Mouse (Mus musculus): ENCODE data around the gene Nlrp14. TPM values are rescaled to one million over a fixed set of nuclear protein-coding genes. Genes with fewer than 3 reads are reported as not detected.

Nlrp14 gene
- not detected in 4 replicates for total RNA-seq (2023)

GRCm38 (mm10) chr7:107166690-107167089, at the start of gene Nlrp14:
Nlrp14 (plus strand) TSS chr7:107166990.

GRCm38 (mm10) chr7:107130983-107131382, 35.8 kb upstream of the Nlrp14 start, which contains the start of gene Olfr715:
Olfr715 (minus strand) TSS chr7:107131083.

DNA sequence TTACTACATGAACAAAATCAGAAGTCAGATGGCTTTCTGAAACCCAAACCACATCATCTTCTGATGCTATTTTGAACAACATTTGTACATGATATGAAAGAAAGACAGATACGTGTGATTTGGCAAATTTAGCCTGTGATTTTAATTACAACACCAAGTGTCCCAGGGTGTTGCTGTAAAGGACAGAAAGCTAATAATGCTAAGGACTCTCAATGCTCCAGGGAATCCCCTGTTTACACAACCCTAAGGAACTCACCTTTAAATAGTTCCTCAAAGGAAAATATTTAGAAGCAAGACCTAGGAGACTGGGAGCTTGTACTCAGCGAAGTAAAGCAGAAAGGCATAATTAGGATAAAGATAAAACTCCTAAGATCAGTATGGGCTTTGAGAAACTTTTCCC, 28.8 kb upstream of the Nlrp14 start, which contains the start of gene Olfr716:
Gene Olfr716 (plus strand): TSS at position 301 of the 400 bp plus-strand sequence.

DNA sequence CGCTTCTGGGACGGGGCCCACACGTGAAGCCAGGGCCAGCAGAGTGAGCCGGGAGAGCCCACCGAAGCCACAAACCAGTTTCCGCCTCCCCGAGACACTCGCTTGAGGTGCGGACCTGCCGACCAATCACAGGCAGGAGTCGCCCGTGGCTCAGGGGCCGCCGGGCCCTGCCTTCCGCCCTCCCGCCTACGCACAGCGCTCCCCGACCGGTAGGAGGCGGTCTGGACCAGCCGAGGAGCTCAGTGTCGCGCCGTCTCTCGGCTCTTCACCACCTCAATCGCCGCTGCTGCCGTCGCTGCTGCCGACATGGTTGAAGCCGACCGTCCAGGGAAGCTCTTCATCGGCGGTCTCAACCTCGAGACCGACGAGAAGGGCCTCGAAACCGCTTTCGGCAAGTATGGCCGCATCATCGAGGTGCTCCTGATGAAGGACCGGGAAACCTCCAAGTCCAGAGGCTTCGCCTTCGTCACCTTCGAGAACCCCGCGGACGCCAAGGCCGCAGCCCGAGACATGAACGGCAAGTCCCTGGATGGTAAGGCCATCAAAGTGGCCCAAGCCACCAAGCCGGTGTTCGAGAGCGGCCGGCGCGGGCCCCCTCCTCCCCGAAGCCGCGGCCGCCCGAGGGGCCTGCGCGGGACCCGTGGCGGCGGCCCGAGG, 42.5 kb downstream of the Nlrp14 start, which contains the start of gene Rbmxl2:
Gene Rbmxl2 (plus strand): TSS at position 242 of the 657 bp plus-strand sequence.

Other genes starting within 250 kb of the Nlrp14 start
- not detected in 4 replicates for gene Olfr709-ps1, start 234.8 kb upstream of the Nlrp14 start, total RNA-seq (2023)
- not detected in 4 replicates for gene Olfr710, start 218.7 kb upstream of the Nlrp14 start, total RNA-seq (2023)
- gene Olfr6, start 203.1 kb upstream of the Nlrp14 start, total RNA-seq (2023) = not detected in 4 replicates
- gene Olfr711, start 191.5 kb upstream of the Nlrp14 start, total RNA-seq (2023) = not detected in 4 replicates
- 0.09 TPM in 1 of 4 replicates, not detected in the others for gene Olfr2, start 160.9 kb upstream of the Nlrp14 start, total RNA-seq (2023)
- gene Olfr713, start 135.8 kb upstream of the Nlrp14 start, total RNA-seq (2023) = not detected in 4 replicates
- gene Olfr714, start 96.0 kb upstream of the Nlrp14 start, total RNA-seq (2023) = not detected in 4 replicates
- not detected in 4 replicates for gene Olfr17, start 73.8 kb upstream of the Nlrp14 start, total RNA-seq (2023)
- not detected in 4 replicates for gene Olfr715b, start 56.6 kb upstream of the Nlrp14 start, total RNA-seq (2023)
- gene Olfr715, start 35.9 kb upstream of the Nlrp14 start, total RNA-seq (2023) = not detected in 4 replicates
- not detected in 4 replicates for gene Olfr716, start 28.7 kb upstream of the Nlrp14 start, total RNA-seq (2023)
- not detected in 4 replicates for gene Rbmxl2, start 42.5 kb downstream of the Nlrp14 start, total RNA-seq (2023)
- not detected in 4 replicates for gene Syt9, start 203.7 kb downstream of the Nlrp14 start, total RNA-seq (2023)

Measured in B cell, adult 62 days (primary cell).